Mouse (Mus musculus) urinary bladder, adult 2 months (tissue): Measurements from ENCODE around the gene Plagl2. TPM values are rescaled to one million over a fixed set of nuclear protein-coding genes. Genes with fewer than 3 reads are reported as not detected.

Experiments
- DNase-seq: peaks from one replicate; pipeline ENCODE4 v3.0.0; 2022; ENCODE audit warnings: low spot score
- polyA plus RNA-seq: library from polyadenylated mRNA; depleted of rRNA; stranded (reverse); fragments of >200 nt; gene quantifications from 2 replicates; pipeline ENCODE4 v1.2.3, GENCODE M21; 2012; rRNA removed

Gene Plagl2
- polyA plus RNA-seq, 1 experiment: 5.2 TPM

GRCm38 (mm10) chr2:153191242-153191641 is 50.0 kb downstream of the Plagl2 start:
- no peak for DNase-seq

- DNase-seq: no peak
Observed at GRCm38 (mm10) chr2:153187848-153188247, 53.4 kb downstream of the Plagl2 start.

GRCm38 (mm10) chr2:153186176-153186591 is 55.0 kb downstream of the Plagl2 start:
- no peak for DNase-seq

DNA sequence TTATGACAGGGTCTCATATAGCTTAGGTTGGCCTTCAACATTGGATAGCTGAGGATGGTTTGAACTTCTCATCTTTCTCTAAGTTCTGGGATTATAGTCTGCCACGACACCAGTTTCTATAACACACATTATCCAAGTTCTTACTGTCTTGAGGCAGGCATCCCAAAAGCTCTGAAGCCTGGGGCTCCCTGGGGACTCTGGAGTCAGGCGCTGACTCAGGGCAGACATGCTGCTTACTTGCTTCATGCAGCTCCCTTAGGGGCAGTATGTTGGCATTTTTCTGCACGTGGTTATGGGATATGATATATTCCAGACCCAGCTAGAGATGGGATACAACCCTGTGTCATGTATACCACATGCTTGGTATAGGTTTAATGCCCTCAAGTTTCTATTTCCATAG is 61.3 kb downstream of the Plagl2 start:
- DNase-seq: no peak

- DNase-seq: no peak
Observed at GRCm38 (mm10) chr2:153179126-153179860, 61.9 kb downstream of the Plagl2 start.

Other genes starting within 250 kb of the Plagl2 start
- 96.1 and 115 TPM in 2 replicates for gene Pdrg1, start 226.0 kb downstream of the Plagl2 start, polyA plus RNA-seq
- 0.03 and 0.04 TPM in 2 replicates for gene Xkr7, start 209.6 kb downstream of the Plagl2 start, polyA plus RNA-seq
- 12.4 and 15.5 TPM in 2 replicates for gene Ccm2l, start 175.5 kb downstream of the Plagl2 start, polyA plus RNA-seq
- 4.0 and 4.3 TPM in 2 replicates for gene Hck, start 133.0 kb downstream of the Plagl2 start, polyA plus RNA-seq
- 32.9 and 40.1 TPM in 2 replicates for gene Tm9sf4, start 80.1 kb downstream of the Plagl2 start, polyA plus RNA-seq
- 4.7 and 4.9 TPM in 2 replicates for gene Tspyl3, start 16.0 kb downstream of the Plagl2 start, polyA plus RNA-seq
- gene Pofut1, start 107 bp upstream of the Plagl2 start, polyA plus RNA-seq: 29.7 and 29.8 TPM in 2 replicates
- gene Kif3b, start 50.0 kb upstream of the Plagl2 start, polyA plus RNA-seq: 14.5 TPM in 2 replicates
- gene Asxl1, start 104.4 kb upstream of the Plagl2 start, polyA plus RNA-seq: 14.5 and 19.3 TPM in 2 replicates